Mouse (Mus musculus): ENCODE data around the gene Stpg4.

DNA sequence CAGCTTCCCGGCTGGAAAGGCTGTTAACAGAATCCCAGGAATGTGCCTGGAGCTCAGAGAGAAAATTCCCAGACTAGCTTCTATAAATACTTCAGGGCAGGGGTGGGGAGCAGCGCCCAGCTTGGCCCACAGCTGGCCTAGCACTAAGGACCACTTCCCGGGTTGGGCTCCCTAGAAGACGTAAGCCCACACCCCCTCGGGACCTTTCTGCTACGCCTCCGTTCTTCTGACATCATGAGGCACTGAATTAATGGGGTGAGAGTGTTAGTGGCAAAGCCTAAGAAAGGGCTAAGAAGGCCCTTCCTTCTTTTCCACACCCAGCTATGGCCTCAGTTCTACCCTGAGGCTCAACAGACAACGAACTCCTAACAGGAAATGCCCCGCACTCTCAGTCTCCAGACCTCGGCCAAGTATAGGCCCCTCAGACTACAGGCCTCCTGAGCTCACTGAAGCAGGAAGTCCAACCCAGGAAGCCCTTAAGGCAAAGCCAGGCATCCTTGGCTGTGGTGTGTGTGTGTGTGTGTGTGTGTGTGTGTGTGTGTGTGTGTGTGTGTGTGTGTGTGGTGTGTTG, 51.5 kb downstream of the Stpg4 start:
- TF ChIP-seq CTCF (conservative IDR thresholded peaks at IDR 0.05; ENCODE audit: insufficient read depth, insufficient read length, low read depth, low read length), result no peak
- TF ChIP-seq POLR2A (IDR thresholded peaks at IDR 0.05; ENCODE audit: low read depth, low read length), result no peak

All from kidney, adult 2 months (tissue).